Mouse (Mus musculus): ENCODE measurements at regions not wholly inside any gene's neighbourhood (a gene's known extent, or its start where the extent isn't known, plus 50 kb on each side); places are given as distances from the start of the nearest gene placed in this dataset.

GRCm38 (mm10) chr9:43419993-43420715, 109.5 kb downstream of the Trim29 start:
- H3K4me3 ChIP-seq (ENCODE audit: control insufficient read depth, low read depth, low read length), result no peak overlapping the region
- no peaks in the 10 kb centered on the region for H3K4me1 ChIP-seq (ENCODE audit: control insufficient read depth, insufficient read depth, low read length)
- H3K27ac ChIP-seq (ENCODE audit: control insufficient read depth, insufficient read depth, low read depth, low read length), result no peak overlapping the region
- TF ChIP-seq POLR2A (IDR thresholded peaks at IDR 0.05; ENCODE audit: control insufficient read depth, low read depth, low read length), result no peak
- no peak for TF ChIP-seq CTCF (IDR thresholded peaks at IDR 0.05; ENCODE audit: control insufficient read depth, insufficient read depth, insufficient replicate concordance, low read depth, low read length)
- H3K27me3 ChIP-seq (ENCODE audit: control insufficient read depth, insufficient read depth, low read length), result no peaks in the 10 kb centered on the region
- H3K36me3 ChIP-seq (ENCODE audit: control insufficient read depth, insufficient read depth, low read length), result no peaks in the 10 kb centered on the region

GRCm38 (mm10) chr9:43427007-43427406, 116.4 kb downstream of the Trim29 start:
- TF ChIP-seq POLR2A (IDR thresholded peaks at IDR 0.05; ENCODE audit: control insufficient read depth, low read depth, low read length) (no peak), CTCF (IDR thresholded peaks at IDR 0.05; ENCODE audit: control insufficient read depth, insufficient read depth, insufficient replicate concordance, low read depth, low read length) (no peak)
- no peaks in the 10 kb centered on the region for H3K36me3 ChIP-seq (ENCODE audit: control insufficient read depth, insufficient read depth, low read length)
- H3K4me1 ChIP-seq (ENCODE audit: control insufficient read depth, insufficient read depth, low read length), result no peaks in the 10 kb centered on the region
- H3K4me3 ChIP-seq (ENCODE audit: control insufficient read depth, low read depth, low read length), result no peak overlapping the region
- H3K27ac ChIP-seq (ENCODE audit: control insufficient read depth, insufficient read depth, low read depth, low read length), result no peak overlapping the region
- H3K27me3 ChIP-seq (ENCODE audit: control insufficient read depth, insufficient read depth, low read length), result no peaks in the 10 kb centered on the region

- no peaks in the 10 kb centered on the region for H3K27me3 ChIP-seq (ENCODE audit: control insufficient read depth, insufficient read depth, low read length)
- H3K36me3 ChIP-seq (ENCODE audit: control insufficient read depth, insufficient read depth, low read length), result no peaks in the 10 kb centered on the region
- H3K27ac ChIP-seq (ENCODE audit: control insufficient read depth, insufficient read depth, low read depth, low read length), result no peak overlapping the region
- no peaks in the 10 kb centered on the region for H3K4me1 ChIP-seq (ENCODE audit: control insufficient read depth, insufficient read depth, low read length)
- no peak overlapping the region for H3K4me3 ChIP-seq (ENCODE audit: control insufficient read depth, low read depth, low read length)
- no peak for TF ChIP-seq POLR2A (IDR thresholded peaks at IDR 0.05; ENCODE audit: control insufficient read depth, low read depth, low read length)
- TF ChIP-seq CTCF (IDR thresholded peaks at IDR 0.05; ENCODE audit: control insufficient read depth, insufficient read depth, insufficient replicate concordance, low read depth, low read length), result no peak
These were observed 123.3 kb downstream of the Trim29 start for GRCm38 (mm10) chr9:43433953-43434352.

GRCm38 (mm10) chr9:43438476-43438875, 127.8 kb downstream of the Trim29 start:
- H3K4me1 ChIP-seq (ENCODE audit: control insufficient read depth, insufficient read depth, low read length), result no peaks in the 10 kb centered on the region
- no peak for TF ChIP-seq POLR2A (IDR thresholded peaks at IDR 0.05; ENCODE audit: control insufficient read depth, low read depth, low read length)
- no peak for TF ChIP-seq CTCF (IDR thresholded peaks at IDR 0.05; ENCODE audit: control insufficient read depth, insufficient read depth, insufficient replicate concordance, low read depth, low read length)
- no peak overlapping the region for H3K4me3 ChIP-seq (ENCODE audit: control insufficient read depth, low read depth, low read length)
- H3K27ac ChIP-seq (ENCODE audit: control insufficient read depth, insufficient read depth, low read depth, low read length), result no peak overlapping the region
- no peaks in the 10 kb centered on the region for H3K27me3 ChIP-seq (ENCODE audit: control insufficient read depth, insufficient read depth, low read length)
- no peaks in the 10 kb centered on the region for H3K36me3 ChIP-seq (ENCODE audit: control insufficient read depth, insufficient read depth, low read length)

- Histone ChIP-seq H3K4me3 (ENCODE audit: control insufficient read depth, low read depth, low read length) (no peak overlapping the region), H3K27ac (ENCODE audit: control insufficient read depth, insufficient read depth, low read depth, low read length) (no peak overlapping the region), H3K4me1 (ENCODE audit: control insufficient read depth, insufficient read depth, low read length) (no peaks in the 10 kb centered on the region), H3K36me3 (ENCODE audit: control insufficient read depth, insufficient read depth, low read length) (no peaks in the 10 kb centered on the region), H3K27me3 (ENCODE audit: control insufficient read depth, insufficient read depth, low read length) (no peaks in the 10 kb centered on the region)
- TF ChIP-seq CTCF (IDR thresholded peaks at IDR 0.05; ENCODE audit: control insufficient read depth, insufficient read depth, insufficient replicate concordance, low read depth, low read length) (no peak), POLR2A (IDR thresholded peaks at IDR 0.05; ENCODE audit: control insufficient read depth, low read depth, low read length) (no peak)
These were observed 130.4 kb downstream of the Trim29 start for GRCm38 (mm10) chr9:43440959-43441510.

- Histone ChIP-seq H3K4me1 (ENCODE audit: control insufficient read depth, insufficient read depth, low read length) (no peaks in the 10 kb centered on the region), H3K27ac (ENCODE audit: control insufficient read depth, insufficient read depth, low read depth, low read length) (no peak overlapping the region), H3K4me3 (ENCODE audit: control insufficient read depth, low read depth, low read length) (no peak overlapping the region), H3K36me3 (ENCODE audit: control insufficient read depth, insufficient read depth, low read length) (no peaks in the 10 kb centered on the region), H3K27me3 (ENCODE audit: control insufficient read depth, insufficient read depth, low read length) (no peaks in the 10 kb centered on the region)
- TF ChIP-seq POLR2A (IDR thresholded peaks at IDR 0.05; ENCODE audit: control insufficient read depth, low read depth, low read length), result no peak
- TF ChIP-seq CTCF (IDR thresholded peaks at IDR 0.05; ENCODE audit: control insufficient read depth, insufficient read depth, insufficient replicate concordance, low read depth, low read length), result no peak
These were observed 134.8 kb downstream of the Trim29 start for GRCm38 (mm10) chr9:43445491-43445890.

- Histone ChIP-seq H3K27me3 (ENCODE audit: control insufficient read depth, insufficient read depth, low read length) (no peaks in the 10 kb centered on the region), H3K27ac (ENCODE audit: control insufficient read depth, insufficient read depth, low read depth, low read length) (no peak overlapping the region), H3K36me3 (ENCODE audit: control insufficient read depth, insufficient read depth, low read length) (no peaks in the 10 kb centered on the region), H3K4me1 (ENCODE audit: control insufficient read depth, insufficient read depth, low read length) (no peaks in the 10 kb centered on the region), H3K4me3 (ENCODE audit: control insufficient read depth, low read depth, low read length) (no peak overlapping the region)
- TF ChIP-seq CTCF (IDR thresholded peaks at IDR 0.05; ENCODE audit: control insufficient read depth, insufficient read depth, insufficient replicate concordance, low read depth, low read length) (no peak), POLR2A (IDR thresholded peaks at IDR 0.05; ENCODE audit: control insufficient read depth, low read depth, low read length) (no peak)
These were observed 136.7 kb downstream of the Trim29 start for GRCm38 (mm10) chr9:43447372-43447771.
